Mouse (Mus musculus): ENCODE results near the gene Spem1.

The Spem1 gene

DNA sequence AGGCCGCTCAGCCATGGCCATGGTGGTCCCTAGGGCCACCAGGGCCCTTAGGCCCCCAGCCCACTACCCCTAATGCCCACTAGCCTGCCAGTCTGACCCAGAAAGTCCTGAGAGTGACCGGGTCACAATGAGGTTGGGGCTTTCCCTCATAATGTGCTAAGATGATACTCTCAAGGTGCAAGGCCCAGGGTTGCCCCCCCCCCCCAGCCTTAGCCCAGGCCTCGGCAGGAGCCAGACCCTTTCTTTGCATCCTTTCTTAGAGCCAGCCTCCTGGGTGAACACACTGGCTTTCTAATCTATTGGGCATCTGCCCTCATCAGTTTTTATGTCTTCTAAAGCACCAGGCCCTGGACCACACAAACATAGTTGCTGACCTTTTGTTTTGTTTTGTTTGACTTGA is at the start of gene Spem1:
Gene Spem1 (minus strand): TSS at position 101 of the 400 bp plus-strand sequence.
- TF ChIP-seq GATA4 (IDR thresholded peaks at IDR 0.05; ENCODE audit: insufficient replicate concordance, low read length): no peak

DNA sequence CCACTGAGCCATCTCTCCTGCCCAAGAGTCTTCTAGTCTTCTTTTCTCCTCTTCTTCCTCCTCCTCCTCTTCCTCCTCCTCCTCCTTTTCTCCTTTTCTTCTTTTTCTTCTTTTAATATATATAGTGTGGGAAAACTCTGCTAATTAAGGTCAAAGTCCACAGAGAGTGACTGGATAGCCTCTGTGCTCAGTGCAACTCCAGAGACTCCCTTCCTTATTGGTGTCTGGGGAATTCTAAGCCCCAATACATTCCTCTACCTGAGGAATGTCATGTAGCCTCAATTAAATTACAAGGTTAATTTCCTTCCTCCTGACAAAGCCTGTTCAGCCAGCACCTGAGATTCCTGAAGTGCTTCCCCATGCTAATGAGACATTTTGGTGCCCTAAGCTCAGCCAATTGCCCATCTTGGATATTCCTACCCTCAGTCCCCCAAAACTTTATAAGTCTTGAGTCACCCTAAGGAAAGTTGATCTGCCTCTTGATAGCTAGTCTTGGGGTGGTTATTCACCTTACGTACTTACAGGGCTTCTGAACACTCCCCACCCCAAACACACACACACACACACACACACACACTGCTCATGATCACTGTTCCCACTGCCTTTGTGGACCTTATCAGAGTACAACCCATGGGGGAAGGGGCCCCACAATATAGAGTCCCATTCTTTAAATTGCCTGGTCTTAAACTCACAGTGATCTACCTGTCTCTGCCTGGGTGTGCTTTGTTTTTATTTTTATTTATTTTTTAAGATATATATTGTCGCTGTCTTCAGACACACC is 48.5 kb upstream of the Spem1 start:
- TF ChIP-seq GATA4 (IDR thresholded peaks at IDR 0.05; ENCODE audit: insufficient replicate concordance, low read length): no peak

DNA sequence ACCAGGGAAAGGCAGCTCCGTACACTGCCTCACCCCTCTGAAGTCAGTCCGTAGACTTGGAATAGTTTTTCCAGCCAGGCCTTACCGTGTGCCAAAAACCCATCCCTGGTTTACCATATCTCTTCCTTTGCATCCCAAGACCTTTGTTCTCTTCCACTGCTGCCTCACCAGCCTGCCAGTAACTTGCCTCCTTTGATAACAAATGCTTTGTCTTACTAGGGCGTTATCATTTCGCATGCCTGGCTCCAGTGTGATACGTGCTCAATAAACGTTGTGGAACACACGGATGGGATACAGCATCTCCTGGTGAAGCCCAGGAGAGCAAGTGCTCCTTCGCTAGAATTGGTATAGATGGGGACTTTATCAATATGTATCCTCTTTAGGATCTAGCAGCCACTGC is 45.4 kb upstream of the Spem1 start:
- TF ChIP-seq GATA4 (IDR thresholded peaks at IDR 0.05; ENCODE audit: insufficient replicate concordance, low read length): no peak

DNA sequence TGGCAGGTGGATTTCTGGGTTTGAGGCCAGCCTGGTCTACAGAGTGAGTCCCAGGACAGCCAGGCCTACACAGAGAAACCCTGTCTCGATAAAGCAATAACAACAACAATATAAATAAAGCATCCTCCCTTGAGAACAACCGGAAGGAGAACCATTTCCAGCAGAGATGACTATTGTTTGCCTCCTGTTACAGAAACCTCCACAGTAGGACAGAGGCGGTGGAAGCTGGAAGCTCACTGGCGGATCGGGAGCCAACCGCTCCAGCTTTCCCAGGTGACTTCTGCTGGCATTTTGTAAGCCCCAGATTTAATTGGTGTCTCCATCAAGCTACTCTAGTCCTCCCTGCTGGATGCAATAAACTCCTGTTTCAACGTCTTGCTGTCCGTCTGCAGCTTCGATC is 43.6 kb upstream of the Spem1 start:
- no peak for TF ChIP-seq GATA4 (IDR thresholded peaks at IDR 0.05; ENCODE audit: insufficient replicate concordance, low read length)

DNA sequence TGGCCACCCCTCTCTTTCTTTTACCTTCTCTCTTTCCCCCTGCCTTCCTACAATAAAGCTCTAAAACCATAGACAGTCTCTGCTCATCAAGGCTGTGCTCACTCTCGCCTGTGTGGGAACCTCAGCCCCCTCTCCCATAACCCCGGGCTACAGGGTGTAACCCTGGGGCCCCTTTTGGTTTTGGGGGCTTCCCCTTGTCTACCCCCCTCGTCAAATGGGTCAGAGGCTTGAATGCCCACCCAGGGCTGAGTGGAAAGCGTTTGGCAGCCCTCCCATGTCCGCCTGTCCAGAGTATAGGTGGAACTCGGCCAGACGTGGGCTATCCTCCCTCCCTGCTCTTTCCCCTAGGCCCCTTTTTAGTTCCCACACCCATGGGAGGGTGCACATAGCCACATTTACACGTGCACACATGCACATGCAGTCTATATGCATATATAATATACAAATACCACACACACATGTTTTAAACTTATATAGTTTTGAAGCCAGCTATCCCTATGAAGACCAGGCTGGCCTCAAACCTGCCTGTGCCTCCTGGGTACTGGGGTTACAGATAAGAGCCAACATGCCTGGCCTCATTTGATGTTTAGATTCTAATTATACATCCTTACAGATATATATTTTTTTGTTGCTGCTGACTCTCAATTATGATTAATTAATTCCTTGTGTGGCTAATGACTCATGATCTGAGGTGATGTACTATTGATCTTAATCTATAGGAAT is 42.3 kb upstream of the Spem1 start:
- TF ChIP-seq GATA4 (IDR thresholded peaks at IDR 0.05; ENCODE audit: insufficient replicate concordance, low read length): no peak

DNA sequence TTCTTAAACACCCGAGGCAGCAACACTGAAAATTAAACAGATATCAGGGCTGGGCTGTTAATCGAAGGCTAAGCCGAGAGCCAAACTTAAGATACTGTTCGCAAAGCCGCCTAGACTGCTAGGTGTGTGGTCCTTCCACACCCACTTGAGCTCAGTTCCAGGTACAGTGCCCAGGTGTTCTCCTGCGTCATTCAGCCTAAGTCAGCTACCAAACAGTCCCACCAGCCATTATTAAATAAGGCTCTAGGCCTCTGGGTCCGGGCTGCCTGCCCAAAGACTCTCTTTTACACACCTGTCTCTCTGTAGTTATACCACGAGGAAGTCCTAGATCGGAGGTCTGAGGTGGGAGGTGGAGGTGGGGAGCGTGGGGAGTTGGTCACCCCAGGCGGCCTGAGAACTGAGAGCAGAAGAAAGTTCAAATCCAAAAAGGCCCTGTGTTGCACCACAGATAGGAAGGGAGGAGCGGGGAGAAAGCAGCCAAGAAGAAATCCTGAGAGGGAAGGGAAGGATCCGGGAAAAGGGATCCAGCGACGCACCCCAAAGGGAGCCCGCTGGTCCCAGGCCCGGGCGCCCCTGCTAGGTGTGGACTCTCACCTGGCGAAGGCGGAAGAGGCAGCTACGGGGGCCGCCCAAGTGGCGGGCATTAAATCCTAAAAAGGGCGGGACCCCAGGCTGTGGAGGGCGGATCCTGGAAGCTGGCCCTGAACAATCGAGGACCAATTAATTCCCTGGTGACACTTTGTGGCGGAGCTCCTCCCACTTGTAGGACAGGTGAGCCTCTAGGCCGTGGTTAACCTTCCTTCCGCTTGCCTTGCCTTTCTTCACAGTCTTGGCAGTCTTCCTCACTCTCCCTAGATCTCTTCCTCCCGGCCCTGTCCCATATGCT is 36.4 kb upstream of the Spem1 start, which contains the start of gene Tnk1:
Gene Tnk1 (minus strand): TSS at position 618 of the 886 bp plus-strand sequence.
- TF ChIP-seq GATA4 (IDR thresholded peaks at IDR 0.05; ENCODE audit: insufficient replicate concordance, low read length): no peak

DNA sequence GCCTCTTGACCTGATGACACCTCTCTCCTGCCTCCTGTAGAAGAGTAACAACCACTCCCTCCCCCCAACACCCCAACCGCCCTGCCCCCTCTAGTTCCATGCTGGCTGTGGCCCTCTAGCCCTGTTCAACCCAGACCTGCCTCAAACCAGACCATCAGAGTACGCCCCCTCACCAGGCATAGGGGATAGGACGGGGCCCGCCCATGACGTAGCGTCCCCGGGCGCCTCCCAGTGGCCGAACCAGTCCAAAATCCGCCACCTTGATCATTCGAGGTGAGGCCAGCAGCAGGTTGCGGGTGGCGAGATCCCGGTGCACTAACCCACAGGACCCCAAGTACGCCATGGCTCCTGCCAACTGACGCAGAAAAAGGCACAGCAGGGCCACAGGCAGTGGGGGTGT is 33.4 kb upstream of the Spem1 start:
- no peak for TF ChIP-seq GATA4 (IDR thresholded peaks at IDR 0.05; ENCODE audit: insufficient replicate concordance, low read length)

DNA sequence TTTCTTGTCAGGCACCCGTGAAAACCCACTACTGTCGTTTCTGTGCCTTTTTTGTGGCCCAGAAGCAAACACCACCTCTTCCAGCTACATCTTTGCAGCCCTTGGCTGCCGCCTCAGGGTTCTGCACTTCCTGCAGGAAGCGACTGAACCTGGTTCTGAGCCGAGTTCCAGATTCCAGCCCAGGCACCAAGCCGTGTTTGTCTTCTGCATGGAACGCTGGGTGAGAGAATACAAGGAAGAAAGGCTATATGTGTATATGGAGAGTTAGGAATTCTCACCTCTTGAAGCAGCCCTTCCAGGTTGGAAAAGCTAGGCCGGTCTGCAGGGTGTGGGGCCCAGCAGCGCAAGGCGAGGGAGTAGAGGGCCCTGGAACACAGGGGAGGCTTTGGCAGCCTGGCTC is 32.7 kb upstream of the Spem1 start:
- TF ChIP-seq GATA4 (IDR thresholded peaks at IDR 0.05; ENCODE audit: insufficient replicate concordance, low read length): no peak

DNA sequence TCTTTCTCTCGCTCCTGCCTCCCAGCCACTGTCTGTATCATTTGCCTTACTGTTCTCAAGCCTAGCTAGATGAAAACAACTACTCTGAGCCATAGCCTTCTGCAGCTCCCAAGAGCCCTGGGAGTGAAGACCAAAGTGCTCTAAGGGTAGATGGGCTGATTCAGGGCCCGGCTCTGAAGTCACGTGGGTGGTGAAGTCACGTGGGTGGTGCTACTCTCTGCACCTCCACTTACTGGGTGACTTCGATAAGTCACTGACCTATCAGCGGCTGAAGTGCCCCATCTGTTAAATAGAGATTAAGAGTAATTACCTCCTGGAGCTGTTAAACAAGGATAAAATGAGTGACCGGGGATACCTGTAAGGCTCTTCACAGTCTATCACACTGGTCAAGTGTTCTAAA is 32.0 kb upstream of the Spem1 start:
- no peak for TF ChIP-seq GATA4 (IDR thresholded peaks at IDR 0.05; ENCODE audit: insufficient replicate concordance, low read length)

DNA sequence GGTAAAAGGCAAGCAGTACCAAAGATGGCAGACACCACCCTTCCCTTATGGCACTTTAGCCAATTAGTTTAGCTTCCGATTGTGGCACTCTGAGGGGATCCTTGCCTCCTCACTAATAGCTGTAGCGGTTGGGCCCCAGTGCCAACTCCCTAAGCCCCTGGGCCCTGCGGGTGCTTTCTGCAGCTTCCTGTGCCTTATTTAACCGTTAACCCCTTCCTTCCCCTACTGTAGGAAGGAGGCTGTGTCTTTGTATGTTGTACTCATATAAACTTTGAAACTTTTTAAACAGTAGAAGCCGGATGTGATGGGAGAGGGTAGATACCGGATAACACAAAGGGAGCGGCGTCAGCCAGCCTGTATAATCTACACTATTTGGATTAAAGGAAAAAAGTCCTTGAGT is 28.8 kb upstream of the Spem1 start:
- no peak for TF ChIP-seq GATA4 (IDR thresholded peaks at IDR 0.05; ENCODE audit: insufficient replicate concordance, low read length)

DNA sequence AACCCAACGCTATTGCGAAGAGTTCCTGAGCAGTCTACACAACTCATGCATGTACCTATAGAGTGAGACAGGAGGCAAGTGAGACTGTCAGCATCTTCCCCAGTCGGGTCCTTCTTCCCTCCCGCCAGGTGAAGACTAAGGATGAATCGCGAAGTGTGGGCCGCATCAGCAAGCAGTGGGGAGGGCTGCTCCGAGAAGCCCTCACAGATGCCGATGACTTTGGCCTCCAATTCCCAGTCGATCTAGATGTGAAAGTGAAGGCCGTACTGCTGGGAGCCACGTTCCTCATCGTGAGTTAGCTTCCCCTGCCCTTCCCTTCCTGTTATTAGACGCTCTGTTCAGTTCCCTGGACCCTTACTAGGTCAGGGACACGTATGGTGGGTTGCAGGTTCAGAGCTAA is 27.9 kb upstream of the Spem1 start:
- no peak for TF ChIP-seq GATA4 (IDR thresholded peaks at IDR 0.05; ENCODE audit: insufficient replicate concordance, low read length)

DNA sequence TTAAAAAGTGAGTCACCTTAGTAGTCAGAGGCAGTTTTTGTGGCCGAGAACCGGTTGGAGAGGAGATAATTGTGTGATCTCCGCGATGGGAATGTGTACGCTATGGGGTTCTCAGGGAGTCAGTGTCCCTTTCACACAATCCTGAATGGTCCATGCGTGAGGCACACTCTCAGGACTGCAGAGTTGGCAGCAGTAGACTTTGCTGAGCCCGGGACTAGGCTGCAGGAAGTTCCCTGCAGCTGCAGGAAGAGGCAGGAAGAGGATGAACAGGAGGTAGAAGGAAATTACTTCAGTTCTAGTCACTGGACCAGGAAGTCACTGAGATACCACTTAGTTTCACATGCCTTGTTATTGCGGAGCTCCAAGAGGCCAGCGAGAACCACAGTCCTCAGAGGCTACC is 27.1 kb upstream of the Spem1 start:
- peak; percentile 39; the same call in 1 of the 2 replicates for TF ChIP-seq GATA4 (IDR thresholded peaks at IDR 0.05; ENCODE audit: insufficient replicate concordance, low read length)

DNA sequence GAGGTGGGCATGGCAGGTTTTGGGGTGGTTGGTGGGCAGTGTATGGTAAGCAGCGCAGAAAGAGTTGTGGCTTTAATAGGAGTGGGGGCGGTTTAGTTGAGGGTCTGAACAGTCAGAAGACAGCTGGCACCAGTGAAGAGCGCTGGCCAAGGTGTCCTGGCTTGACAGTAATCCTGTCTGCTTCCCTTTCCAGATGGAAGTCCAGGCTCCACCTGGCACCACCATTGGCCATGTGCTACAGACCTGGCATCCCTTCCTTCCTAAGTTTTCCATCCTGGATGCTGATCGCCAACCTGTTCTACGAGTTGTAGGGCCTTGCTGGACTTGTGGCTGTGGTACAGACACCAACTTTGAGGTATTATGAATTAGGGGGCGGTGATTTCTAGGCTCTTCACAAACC is 26.0 kb upstream of the Spem1 start:
- TF ChIP-seq GATA4 (IDR thresholded peaks at IDR 0.05; ENCODE audit: insufficient replicate concordance, low read length): no peak

DNA sequence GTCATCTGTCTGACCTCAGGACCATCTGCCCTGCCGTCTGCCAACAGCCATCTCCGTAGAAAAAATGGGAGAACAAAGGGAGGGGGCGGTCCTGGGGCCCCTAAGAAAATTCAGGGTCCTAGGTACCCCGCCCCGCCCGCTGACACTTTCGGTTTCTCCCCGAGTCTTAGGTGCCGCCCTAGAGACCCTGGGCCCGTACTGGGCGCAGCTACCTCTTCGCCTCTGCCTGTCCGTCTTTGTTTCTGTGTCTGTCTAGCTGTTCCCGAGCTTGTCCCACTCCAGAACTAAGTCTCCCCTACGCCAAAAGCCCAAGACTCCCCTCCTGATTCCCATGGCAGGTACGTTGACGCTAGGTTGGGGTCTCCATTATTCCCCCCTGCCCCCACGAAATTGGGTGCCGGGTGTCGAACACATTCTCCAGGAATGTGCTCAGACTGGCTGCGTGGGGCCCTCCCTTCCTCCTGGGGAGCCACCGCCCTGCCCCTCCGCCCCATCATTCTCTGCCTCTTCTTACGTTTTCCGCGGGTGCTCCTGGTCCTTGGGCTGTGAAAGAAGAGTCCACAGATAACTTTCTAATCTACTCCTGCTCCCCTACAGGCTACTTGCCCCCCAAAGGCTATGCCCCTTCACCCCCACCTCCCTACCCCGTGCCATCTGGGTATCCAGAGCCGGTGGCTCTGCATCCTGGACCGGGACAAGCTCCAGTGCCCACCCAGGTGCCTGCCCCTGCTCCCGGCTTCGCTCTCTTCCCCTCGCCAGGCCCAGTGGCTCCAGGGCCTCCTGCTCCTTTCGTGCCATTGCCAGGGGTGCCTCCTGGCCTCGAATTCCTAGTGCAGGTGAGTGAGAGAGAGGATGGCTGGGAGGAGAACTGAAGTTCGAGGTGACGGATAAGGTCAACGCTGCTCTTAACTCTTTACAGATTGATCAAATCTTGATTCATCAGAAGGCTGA is 25.0 kb upstream of the Spem1 start:
- no peak for TF ChIP-seq GATA4 (IDR thresholded peaks at IDR 0.05; ENCODE audit: insufficient replicate concordance, low read length)

Data from liver, adult (tissue).